Mouse (Mus musculus): ENCODE results near the gene Olfr1049. TPM values are rescaled to one million over a fixed set of nuclear protein-coding genes. Genes with fewer than 3 reads are reported as not detected.

Gene Olfr1049
- total and polyA plus RNA-seq, 3 experiments, result not detected

GRCm38 (mm10) chr2:86240189-86240588 lies 17.9 kb downstream of the Olfr1049 start, which contains the start of gene Olfr1048:
Olfr1048 (minus strand) TSS chr2:86240289.
- Histone ChIP-seq H3K27ac (ENCODE audit: insufficient read depth, low read depth) (no peak within 1 kb of the TSS), H3K36me3 (replicated peaks in 1 of 2; ENCODE audit: control insufficient read depth in 1 of 2, insufficient read depth in 1 of 2, low read length in 1 of 2) (no peaks in the 10 kb centered on the region), H3K4me2 (ENCODE audit: insufficient read depth, low read depth, poor library complexity, severe bottlenecking) (no peak within 1 kb of the TSS), H3K4me3 (replicated peaks in 1 of 3; ENCODE audit: low read depth in 2 of 3, low read length in 2 of 3, poor library complexity in 1 of 3) (no peak within 1 kb of the TSS), H3K4me1 (ENCODE audit: control insufficient read depth in 1 of 2, insufficient read depth in 2 of 2) (no peaks in the 10 kb centered on the region), H3K9ac (ENCODE audit: insufficient read depth, low read depth) (no peak within 1 kb of the TSS), H3K9me3 (replicated peaks; ENCODE audit: low read length) (peaks cover 17% of the 10 kb centered on the region), H3K79me2 (replicated peaks; ENCODE audit: control insufficient read depth, extremely low read depth, insufficient read depth, poor library complexity, severe bottlenecking) (no peaks in the 10 kb centered on the region), H3K27me3 (replicated peaks) (no peaks in the 10 kb centered on the region)
- DNase-seq (ENCODE audit: extremely low read depth), result no peak
- in situ Hi-C loops (cut with MboI; ENCODE audit: low pct_ligation_motif_present, low pct_unique_long_range_greater_than_20kb, low sequenced_read_pairs), result no loop called here
- dilution Hi-C loops (cut with MboI; ENCODE audit: extremely low pct_ligation_motif_present, extremely low pct_unique_long_range_greater_than_20kb, low sequenced_read_pairs), result no loop called here
- TF ChIP-seq MYC (IDR thresholded peaks at IDR 0.05; ENCODE audit: low read depth, low read length), result no peak
- no peak for TF ChIP-seq ZNF384 (IDR thresholded peaks at IDR 0.05; ENCODE audit: low read depth, low read length)
- no peak for TF ChIP-seq EP300 (IDR thresholded peaks at IDR 0.05; ENCODE audit: low read length)
- TF ChIP-seq HCFC1 (IDR thresholded peaks at IDR 0.05; ENCODE audit: low read depth, low read length), result no peak
- no peak for TF ChIP-seq KAT2A (IDR thresholded peaks at IDR 0.05; ENCODE audit: insufficient replicate concordance, low read length)
- TF ChIP-seq CHD1 (IDR thresholded peaks at IDR 0.05; ENCODE audit: low read depth, low read length), result no peak
- TF ChIP-seq SMC3 (IDR thresholded peaks at IDR 0.05; ENCODE audit: low read depth, low read length), result no peak
- no peak for TF ChIP-seq POLR2AphosphoS2 (IDR thresholded peaks at IDR 0.05; ENCODE audit: low read depth, low read length)
- no peak for TF ChIP-seq RAD21 (IDR thresholded peaks at IDR 0.05; ENCODE audit: low read depth, low read length)
- no peak for TF ChIP-seq JUN (IDR thresholded peaks at IDR 0.05; ENCODE audit: insufficient read depth, low read depth, low read length)
- TF ChIP-seq ZMIZ1 (IDR thresholded peaks at IDR 0.05; ENCODE audit: low read depth, low read length), result no peak
- no peak for TF ChIP-seq NRF1 (IDR thresholded peaks at IDR 0.05; ENCODE audit: low read depth, low read length)
- TF ChIP-seq POLR2A (IDR thresholded peaks at IDR 0.05; ENCODE audit: low read depth, low read length), result no peak
- TF ChIP-seq GABPA (IDR thresholded peaks at IDR 0.05; ENCODE audit: insufficient replicate concordance, low read depth, low read length), result no peak

GRCm38 (mm10) chr2:86231301-86231700 lies 26.8 kb downstream of the Olfr1049 start, which contains the start of gene Olfr1047:
Olfr1047 (minus strand) TSS chr2:86231401.
- dilution Hi-C loops (cut with MboI; ENCODE audit: extremely low pct_ligation_motif_present, extremely low pct_unique_long_range_greater_than_20kb, low sequenced_read_pairs), result no loop called here

More at GRCm38 (mm10) chr2:86231301-86231700, 26.8 kb downstream of the Olfr1049 start, which contains the start of gene Olfr1047:
- in situ Hi-C loops (cut with MboI; ENCODE audit: low pct_ligation_motif_present, low pct_unique_long_range_greater_than_20kb, low sequenced_read_pairs), result no loop called here
- DNase-seq (ENCODE audit: extremely low read depth), result no peak
- H3K9ac ChIP-seq (ENCODE audit: insufficient read depth, low read depth), result no peak within 1 kb of the TSS
- no peaks in the 10 kb centered on the region for H3K27me3 ChIP-seq (replicated peaks)
- no peaks in the 10 kb centered on the region for H3K36me3 ChIP-seq (replicated peaks in 1 of 2; ENCODE audit: control insufficient read depth in 1 of 2, insufficient read depth in 1 of 2, low read length in 1 of 2)
- H3K4me1 ChIP-seq (ENCODE audit: control insufficient read depth in 1 of 2, insufficient read depth in 2 of 2), result no peaks in the 10 kb centered on the region
- H3K79me2 ChIP-seq (replicated peaks; ENCODE audit: control insufficient read depth, extremely low read depth, insufficient read depth, poor library complexity, severe bottlenecking), result no peaks in the 10 kb centered on the region
- peaks cover 15% of the 10 kb centered on the region for H3K9me3 ChIP-seq (replicated peaks; ENCODE audit: low read length)
- H3K27ac ChIP-seq (ENCODE audit: insufficient read depth, low read depth), result no peak within 1 kb of the TSS
- H3K4me3 ChIP-seq (replicated peaks in 1 of 3; ENCODE audit: low read depth in 2 of 3, low read length in 2 of 3, poor library complexity in 1 of 3), result no peak within 1 kb of the TSS
- no peak within 1 kb of the TSS for H3K4me2 ChIP-seq (ENCODE audit: insufficient read depth, low read depth, poor library complexity, severe bottlenecking)
- TF ChIP-seq UBTF (IDR thresholded peaks at IDR 0.05; ENCODE audit: low read depth, low read length) (no peak), TCF12 (IDR thresholded peaks at IDR 0.05; ENCODE audit: low read depth, low read length) (no peak), EP300 (IDR thresholded peaks at IDR 0.05; ENCODE audit: low read length) (no peak), NRF1 (IDR thresholded peaks at IDR 0.05; ENCODE audit: low read depth, low read length) (no peak), MAX (IDR thresholded peaks at IDR 0.05; ENCODE audit: low read length) (no peak), RAD21 (IDR thresholded peaks at IDR 0.05; ENCODE audit: low read depth, low read length) (no peak), ZKSCAN1 (IDR thresholded peaks at IDR 0.05; ENCODE audit: borderline replicate concordance, low read depth, low read length) (no peak), MAFK (IDR thresholded peaks at IDR 0.05; ENCODE audit: insufficient replicate concordance, low read length) (no peak), PAX5 (IDR thresholded peaks at IDR 0.05; ENCODE audit: low read length) (no peak), JUND (conservative IDR thresholded peaks at IDR 0.05; ENCODE audit: low read depth, low read length) (no peak), NELFE (IDR thresholded peaks at IDR 0.05; ENCODE audit: low read depth, low read length) (no peak), ZNF384 (IDR thresholded peaks at IDR 0.05; ENCODE audit: low read depth, low read length) (no peak), MEF2A (IDR thresholded peaks at IDR 0.05; ENCODE audit: borderline replicate concordance, low read depth, low read length) (no peak), POLR2A (IDR thresholded peaks at IDR 0.05; ENCODE audit: low read depth, low read length) (no peak), CHD1 (IDR thresholded peaks at IDR 0.05; ENCODE audit: low read depth, low read length) (no peak)

All from CH12.LX (cell line).